Mouse (Mus musculus): ENCODE results near the gene Taf6.

DNA sequence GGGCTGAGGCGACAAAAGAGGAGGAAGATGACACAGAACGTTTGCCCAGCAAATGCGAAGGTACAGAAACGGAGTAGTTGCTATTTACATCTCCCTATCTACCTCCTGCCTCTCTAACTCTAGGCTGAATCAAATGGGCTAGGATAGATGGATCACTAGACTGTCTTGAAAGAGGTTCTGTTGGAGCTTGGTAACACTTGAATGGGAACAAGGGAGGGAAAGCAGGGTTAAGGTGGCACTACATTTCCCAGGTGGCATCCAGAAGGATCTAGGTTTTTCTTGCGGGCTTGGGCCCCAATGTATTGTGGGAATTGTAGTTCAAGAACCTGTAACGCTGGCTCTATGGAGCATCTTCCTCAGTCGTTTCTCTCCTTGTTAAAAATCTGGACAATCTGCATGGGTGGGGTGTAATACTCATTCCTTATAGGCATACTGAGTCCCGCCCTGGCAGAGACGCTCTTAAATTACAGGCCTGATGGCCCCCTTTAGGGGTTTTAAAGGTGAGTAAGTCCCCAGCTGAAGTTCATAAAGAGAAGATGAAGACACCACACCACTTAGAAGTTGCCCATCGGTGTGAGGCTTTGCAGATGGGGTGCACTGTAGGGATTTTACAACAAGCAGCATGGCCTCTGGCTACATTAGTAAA lies 533 bp upstream of the Taf6 start:
- TF ChIP-seq POLR2A (IDR thresholded peaks at IDR 0.05; ENCODE audit: insufficient read length, low read depth) (no peak), MAX (IDR thresholded peaks at IDR 0.05; ENCODE audit: low read depth) (no peak), CEBPB (IDR thresholded peaks at IDR 0.05; ENCODE audit: insufficient read depth, poor library complexity, severe bottlenecking) (no peak), TCF3 (IDR thresholded peaks at IDR 0.05; ENCODE audit: insufficient read length, low read depth) (no peak), MYOD1 (IDR thresholded peaks at IDR 0.05; ENCODE audit: control insufficient read depth in 1 of 3, insufficient read length in 2 of 3, low read depth in 2 of 3) (no peak)
